Mouse (Mus musculus) stomach, postnatal 0 days (tissue): ENCODE measurements around the gene Tdrd5. TPM values are rescaled to one million over a fixed set of nuclear protein-coding genes. Genes with fewer than 3 reads are reported as not detected.
A peak's percentile ranks its signal among the peaks of the same experiment; 100 is the strongest.

Experiments
- ATAC-seq: fragments of 200-750 bp; cut with Nextera tagmentation; 2 replicates; pipeline ENCODE4 v1.8.0; 2017; ENCODE audit not compliant: low FRiP score, low TSS enrichment
- DNase-seq: peaks from one replicate; pipeline ENCODE4 v3.0.0-alpha.2; 2016; ENCODE audit warnings: low spot score
- H3K27ac ChIP-seq: fragments of 300-500 bp; sonication (generic); replicated peaks from 2 replicates; pipeline ENCODE4 v1.5.1; 2014; ENCODE audit warnings: mild to moderate bottlenecking, control low read depth
- H3K27me3 ChIP-seq: fragments of 300-500 bp; sonication (generic); 2 replicates; pipeline ENCODE4 v1.6.1; 2014; ENCODE audit warnings: low read length; ENCODE audit not compliant: control insufficient read depth, insufficient read depth
- H3K36me3 ChIP-seq: fragments of 300-500 bp; sonication (generic); 2 replicates; pipeline ENCODE4 v1.6.1; 2014; ENCODE audit warnings: low read length, mixed read lengths; ENCODE audit not compliant: control insufficient read depth, insufficient read depth
- H3K4me1 ChIP-seq: fragments of 300-500 bp; sonication (generic); replicated peaks from 2 replicates; pipeline ENCODE4 v1.6.1; 2014; ENCODE audit warnings: antibody characterized with exemption; ENCODE audit not compliant: control insufficient read depth, insufficient read depth
- H3K4me2 ChIP-seq: fragments of 300-500 bp; sonication (generic); replicated peaks from 2 replicates; pipeline ENCODE4 v1.6.1; 2014; ENCODE audit warnings: low read depth, mild to moderate bottlenecking, control low read depth, moderate library complexity
- H3K4me3 ChIP-seq: fragments of 300-500 bp; sonication (generic); 2 replicates; pipeline ENCODE4 v1.5.1; 2014; ENCODE audit warnings: low read depth, low read length, control low read depth
- H3K9ac ChIP-seq: fragments of 300-500 bp; sonication (generic); 2 replicates; pipeline ENCODE4 v1.6.1; 2014; ENCODE audit warnings: mild to moderate bottlenecking, low read length, control low read depth, mixed read lengths
- H3K9me3 ChIP-seq: fragments of 300-500 bp; sonication (generic); 2 replicates; pipeline ENCODE4 v1.6.1; 2016; ENCODE audit warnings: low read length; ENCODE audit not compliant: control insufficient read depth
- CTCF ChIP-seq: IDR thresholded peaks from 2 replicates; pipeline ENCODE4 v1.5.1; 2016; ENCODE audit warnings: antibody characterized with exemption, low read depth, mild to moderate bottlenecking, moderate library complexity
- EP300 ChIP-seq: optimal IDR thresholded peaks from 2 replicates; pipeline ENCODE3; 2016; ENCODE audit warnings: antibody characterized with exemption
- WGBS: fragments of 180-500 bp; shearing (Covaris S2); extraction: QIAGEN DNeasy Blood & Tissue Kit; methylation state at CpG from one replicate; pipeline ENCODE4 v1.1.7; 2014; 5-methylcytosine and 5-hydroxymethylcytosine counted together
- polyA plus RNA-seq: library from polyadenylated mRNA; unstranded; fragments of >200 nt; fragmentation: Nextera tagmentation; extraction: Ambion mirVana; gene quantifications from 2 replicates; pipeline ENCODE4 v1.2.1, GENCODE M21; 2015

Tdrd5 gene
- 0.13 TPM in 2 replicates for polyA plus RNA-seq

DNA sequence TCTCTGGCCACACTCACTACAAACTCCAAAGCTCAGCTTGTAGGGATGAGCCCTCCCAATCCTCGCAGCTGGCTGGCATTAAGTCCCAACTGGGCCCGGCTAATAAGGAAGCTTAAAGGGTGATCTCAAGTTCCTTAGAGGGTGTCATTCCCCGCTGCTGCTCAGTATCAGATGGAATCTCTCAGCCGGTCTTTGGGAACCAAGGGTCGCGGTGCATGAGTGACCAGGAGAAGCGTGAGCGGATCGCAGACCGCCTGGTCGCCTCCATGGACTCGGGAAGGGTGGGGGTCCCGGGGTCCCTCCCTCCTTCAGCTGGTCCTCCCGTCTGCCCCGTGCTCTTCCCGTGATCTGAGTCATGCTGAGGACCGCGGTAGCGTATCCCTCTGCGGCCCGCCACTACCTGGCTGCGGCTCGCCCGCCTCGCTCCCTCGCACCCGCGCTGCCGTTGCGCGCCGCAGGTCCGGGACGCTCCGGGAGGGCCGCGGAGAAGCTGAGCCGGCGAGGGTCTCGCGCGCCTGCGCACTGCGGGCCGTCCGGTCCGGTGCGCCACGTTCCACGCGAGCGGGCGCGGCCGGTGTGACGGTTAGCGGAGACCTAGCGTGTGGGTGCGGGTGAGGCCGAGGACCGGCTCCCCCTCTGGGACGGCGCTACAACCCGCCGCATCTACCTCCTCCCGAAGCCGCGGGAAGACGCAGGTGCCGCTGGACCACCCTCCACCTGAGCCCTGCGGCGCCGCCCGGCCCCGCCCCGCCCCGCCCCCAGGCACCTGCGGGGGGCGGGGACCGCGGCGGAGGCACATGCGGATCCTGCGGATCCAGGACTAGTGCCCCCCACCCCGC, at the start of gene Tdrd5:
Gene Tdrd5 (minus strand): TSS at position 754 of the 839 bp plus-strand sequence.
- DNase-seq: peak; percentile 54

DNA sequence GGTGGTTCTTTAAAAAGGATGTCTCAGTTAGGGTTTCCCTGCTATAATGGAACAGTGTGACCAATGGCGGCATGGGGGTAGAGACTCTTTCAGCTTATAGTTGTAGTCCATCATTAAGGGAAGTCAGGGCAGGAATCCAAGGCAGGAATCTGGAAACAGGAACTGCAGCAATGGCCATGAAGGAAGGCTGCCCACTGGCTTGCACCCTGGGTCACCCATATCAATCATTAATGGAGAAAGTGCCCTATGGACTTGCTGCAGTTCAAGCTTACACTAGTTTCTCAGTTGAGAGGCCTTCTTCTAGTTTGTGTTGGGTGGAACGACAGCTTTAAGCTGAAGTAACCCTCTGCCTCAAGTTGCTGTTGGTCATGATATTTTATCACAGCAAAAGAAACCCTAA, 49.0 kb upstream of the Tdrd5 start:
- Histone ChIP-seq H3K9ac (no peak overlapping the region), H3K4me2 (no peak overlapping the region), H3K9me3 (no peaks in the 10 kb centered on the region), H3K4me3 (no peak overlapping the region), H3K36me3 (no peaks in the 10 kb centered on the region), H3K4me1 (no peaks in the 10 kb centered on the region), H3K27ac (no peak overlapping the region), H3K27me3 (no peaks in the 10 kb centered on the region)
- WGBS: 85% methylated on average over 2 of the region's 2 CpGs
- no peak for TF ChIP-seq CTCF
- no peak for TF ChIP-seq EP300
- DNase-seq (no peak), ATAC-seq (no peak)

More for the DNA sequence above, at the start of gene Tdrd5:
- Histone ChIP-seq H3K4me2 (peak within 1 kb of the TSS; percentile 90), H3K4me1 (no peaks in the 10 kb centered on the region), H3K27ac (no peak within 1 kb of the TSS), H3K4me3 (peak within 1 kb of the TSS; percentile 53), H3K9me3 (no peaks in the 10 kb centered on the region), H3K27me3 (no peaks in the 10 kb centered on the region; the same call in 1 of the 2 replicates), H3K36me3 (no peaks in the 10 kb centered on the region), H3K9ac (peak within 1 kb of the TSS; percentile 38; the same call in 1 of the 2 replicates)
- under 1% methylated on average over 72 of the region's 85 CpGs for WGBS
- peak; percentile 71 for ATAC-seq
- no peak for TF ChIP-seq CTCF
- no peak for TF ChIP-seq EP300

DNA sequence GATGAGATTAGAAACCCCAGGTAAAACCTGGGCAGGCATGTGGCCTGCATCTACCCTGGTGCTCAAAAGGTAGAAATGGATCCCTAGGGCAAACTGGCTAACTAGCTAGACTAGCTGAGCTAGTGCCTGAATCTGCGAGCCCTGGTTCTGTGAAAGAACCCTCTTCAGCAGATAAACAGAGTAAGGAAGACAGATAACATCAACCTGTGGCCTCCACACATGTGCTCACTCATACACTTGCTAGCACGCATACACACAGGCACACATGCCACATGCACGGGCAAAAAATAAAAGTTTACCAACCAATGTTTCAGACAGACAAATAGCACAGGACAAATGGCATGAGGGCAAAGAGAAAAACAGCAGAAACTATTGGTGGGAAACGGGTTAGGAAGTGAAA, 47.0 kb upstream of the Tdrd5 start:
- WGBS: 85% methylated on average over 4 of the region's 4 CpGs
- Histone ChIP-seq H3K4me1 (no peaks in the 10 kb centered on the region), H3K4me2 (no peak overlapping the region), H3K36me3 (no peaks in the 10 kb centered on the region), H3K4me3 (no peak overlapping the region), H3K9me3 (no peaks in the 10 kb centered on the region), H3K9ac (no peak overlapping the region), H3K27me3 (no peaks in the 10 kb centered on the region), H3K27ac (no peak overlapping the region)
- no peak for ATAC-seq
- no peak for DNase-seq
- TF ChIP-seq EP300: no peak
- no peak for TF ChIP-seq CTCF

DNA sequence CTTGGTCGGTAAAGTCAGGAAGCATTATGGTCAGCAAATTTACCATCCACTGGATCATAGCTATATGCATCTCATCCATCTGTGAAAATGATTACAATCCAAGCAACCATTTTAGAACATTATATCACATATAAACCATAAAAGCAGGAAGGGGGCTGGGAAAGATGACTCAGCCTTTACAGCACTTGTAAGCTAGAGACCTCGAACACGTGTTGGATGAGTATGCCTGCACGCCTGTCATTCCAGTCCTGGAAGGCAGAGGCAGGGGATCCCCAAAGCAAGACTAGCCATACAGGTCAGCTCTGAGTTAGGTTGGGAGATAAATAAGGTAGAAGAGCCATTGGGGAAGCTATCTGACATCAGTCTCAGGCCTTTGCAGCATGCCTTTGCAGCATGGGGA, 45.6 kb upstream of the Tdrd5 start:
- H3K27me3 ChIP-seq: no peaks in the 10 kb centered on the region
- H3K4me1 ChIP-seq: no peaks in the 10 kb centered on the region
- no peak overlapping the region for H3K4me2 ChIP-seq
- ATAC-seq: no peak
- TF ChIP-seq EP300: no peak
- no peak for TF ChIP-seq CTCF
- H3K9ac ChIP-seq: no peak overlapping the region
- DNase-seq: no peak
- H3K9me3 ChIP-seq: no peaks in the 10 kb centered on the region
- H3K4me3 ChIP-seq: no peak overlapping the region
- H3K27ac ChIP-seq: no peak overlapping the region
- WGBS: 77% methylated on average over 4 of the region's 4 CpGs
- no peaks in the 10 kb centered on the region for H3K36me3 ChIP-seq

DNA sequence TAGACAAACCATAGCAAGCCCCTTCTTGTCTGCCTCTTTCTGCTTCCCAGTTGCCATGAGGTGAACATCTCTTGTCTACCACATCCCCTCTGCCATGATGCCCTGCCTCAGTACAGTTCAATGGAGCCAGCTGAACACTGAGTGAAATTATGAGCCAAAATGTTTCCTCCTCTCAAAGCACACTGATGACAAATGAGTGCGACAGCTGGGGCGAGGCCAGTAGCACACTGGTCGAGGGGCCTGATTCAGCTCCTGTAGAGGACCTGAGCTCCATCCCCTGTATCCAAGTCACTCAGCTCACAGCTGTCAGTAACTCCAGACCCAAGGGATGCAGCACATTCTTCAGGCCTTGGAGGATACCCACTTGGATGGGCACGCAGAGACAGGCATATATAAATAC, 42.2 kb upstream of the Tdrd5 start:
- H3K36me3 ChIP-seq: no peaks in the 10 kb centered on the region
- no peaks in the 10 kb centered on the region for H3K9me3 ChIP-seq
- no peaks in the 10 kb centered on the region for H3K27me3 ChIP-seq
- TF ChIP-seq EP300: no peak
- TF ChIP-seq CTCF: no peak
- no peak overlapping the region for H3K9ac ChIP-seq
- no peak overlapping the region for H3K4me2 ChIP-seq
- ATAC-seq (no peak), DNase-seq (no peak)
- H3K27ac ChIP-seq: no peak overlapping the region
- no peaks in the 10 kb centered on the region for H3K4me1 ChIP-seq
- no peak overlapping the region for H3K4me3 ChIP-seq
- 79% methylated on average over 4 of the region's 4 CpGs for WGBS

DNA sequence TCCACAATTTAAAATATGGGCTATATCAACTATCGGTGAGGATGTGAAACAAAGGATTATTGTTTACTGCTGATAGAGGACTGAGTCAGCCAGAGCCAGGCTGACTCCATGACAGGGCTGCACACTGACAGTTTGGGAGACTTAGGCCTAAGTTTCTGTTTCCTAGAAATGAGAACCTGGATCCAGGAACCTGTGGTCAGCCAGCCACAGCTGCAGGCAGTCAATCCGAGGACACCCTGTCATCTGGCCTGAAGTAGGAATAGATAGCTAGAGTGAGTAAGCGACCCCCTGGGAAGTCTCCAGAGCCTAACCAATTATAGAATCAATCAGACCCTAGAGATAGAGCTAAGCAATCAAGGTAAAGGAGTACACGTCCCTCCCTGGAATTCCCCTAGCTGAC, 41.0 kb upstream of the Tdrd5 start:
- Histone ChIP-seq H3K27ac (no peak overlapping the region), H3K4me1 (no peaks in the 10 kb centered on the region), H3K9me3 (no peaks in the 10 kb centered on the region), H3K4me3 (no peak overlapping the region), H3K36me3 (no peaks in the 10 kb centered on the region), H3K27me3 (no peaks in the 10 kb centered on the region), H3K4me2 (no peak overlapping the region), H3K9ac (no peak overlapping the region)
- 50% methylated on average over 4 of the region's 4 CpGs for WGBS
- ATAC-seq: no peak
- no peak for DNase-seq
- TF ChIP-seq EP300: no peak
